Mouse (Mus musculus) midbrain, embryonic 15.5 days (tissue): ENCODE measurements around the gene Pik3cd. TPM values are rescaled to one million over a fixed set of nuclear protein-coding genes. Genes with fewer than 3 reads are reported as not detected.

Source experiments
- ATAC-seq: fragments of 200-750 bp; cut with Nextera tagmentation; replicated peaks from 2 replicates; pipeline ENCODE4 v1.8.0; 2017; ENCODE audit warnings: moderate TSS enrichment
- H3K27ac ChIP-seq: fragments of 300-500 bp; sonication (generic); 2 replicates; pipeline ENCODE4 v1.5.1; 2015; ENCODE audit warnings: mild to moderate bottlenecking, inconsistent platforms
- H3K27me3 ChIP-seq: fragments of 300-500 bp; sonication (generic); replicated peaks from 2 replicates; pipeline ENCODE4 v1.6.1; 2015; ENCODE audit warnings: inconsistent platforms
- H3K36me3 ChIP-seq: fragments of 300-500 bp; sonication (generic); replicated peaks from 2 replicates; pipeline ENCODE4 v1.6.1; 2015; ENCODE audit warnings: inconsistent platforms
- H3K4me1 ChIP-seq: fragments of 300-500 bp; sonication (generic); 2 replicates; pipeline ENCODE4 v1.6.1; 2015; ENCODE audit warnings: inconsistent platforms
- H3K4me2 ChIP-seq: fragments of 300-500 bp; sonication (generic); 2 replicates; pipeline ENCODE4 v1.6.1; 2015; ENCODE audit warnings: inconsistent platforms, mild to moderate bottlenecking, moderate library complexity
- H3K4me3 ChIP-seq: fragments of 300-500 bp; sonication (generic); 2 replicates; pipeline ENCODE4 v1.5.1; 2015; ENCODE audit warnings: mild to moderate bottlenecking, inconsistent platforms
- H3K9ac ChIP-seq: fragments of 300-500 bp; sonication (generic); 2 replicates; pipeline ENCODE4 v1.6.1; 2015; ENCODE audit warnings: mild to moderate bottlenecking, inconsistent platforms
- H3K9me3 ChIP-seq: fragments of 300-500 bp; sonication (generic); 2 replicates; pipeline ENCODE4 v1.6.1; 2016; ENCODE audit warnings: inconsistent platforms
- WGBS: fragments of 180-500 bp; shearing (Covaris S2); methylation state at CpG from one replicate; pipeline ENCODE4 v1.1.7; 2015; ENCODE audit warnings: mixed read lengths; 5-methylcytosine and 5-hydroxymethylcytosine counted together
- polyA plus RNA-seq: library from polyadenylated mRNA; unstranded; fragments of >200 nt; fragmentation: Nextera tagmentation; extraction: Ambion mirVana; gene quantifications from 2 replicates; pipeline ENCODE4 v1.2.1, GENCODE M21; 2015

The Pik3cd gene
- polyA plus RNA-seq, 1 experiment from 2014 or later, result 15.5 TPM

DNA sequence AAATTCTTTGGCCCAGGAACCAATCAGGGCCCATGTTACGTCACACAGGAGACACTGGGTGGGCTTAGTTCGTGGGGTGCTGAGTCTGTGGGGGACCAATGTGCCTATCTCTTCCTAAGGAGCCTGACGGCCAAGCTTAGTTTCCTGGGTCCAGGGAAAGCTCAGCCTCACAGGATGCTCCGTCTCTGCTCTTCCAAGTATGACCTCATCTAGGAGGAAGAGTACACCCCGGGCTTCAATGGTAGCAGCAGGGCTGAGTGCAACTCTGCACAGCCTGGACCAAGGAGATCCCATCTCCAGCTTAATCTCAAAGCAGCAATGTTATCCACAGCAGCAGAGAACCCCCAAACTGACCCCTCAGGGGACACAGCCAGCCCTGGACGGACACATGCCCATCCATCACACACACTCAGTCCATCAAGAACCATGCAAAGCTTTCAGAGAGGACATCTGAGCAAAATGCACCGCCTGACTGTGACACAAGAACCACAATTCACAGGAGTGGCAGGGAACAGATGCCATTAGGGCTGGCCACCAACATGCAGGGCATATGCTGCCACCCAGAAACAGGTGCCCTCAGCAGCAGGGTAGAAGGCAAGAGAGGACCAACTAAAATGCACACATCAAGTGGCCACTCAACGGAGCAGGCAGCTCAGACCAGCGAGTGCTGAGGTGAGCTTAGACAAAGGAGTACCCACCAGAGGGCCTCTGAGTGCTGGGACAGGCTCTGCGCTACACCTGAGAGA lies 32.5 kb upstream of the Pik3cd start:
- Histone ChIP-seq H3K36me3 (no peaks in the 10 kb centered on the region; the same call in 1 of the 2 replicates), H3K4me2 (peak overlapping the region; percentile 91), H3K27ac (no peak overlapping the region), H3K9me3 (no peaks in the 10 kb centered on the region), H3K4me1 (peaks cover 55% of the 10 kb centered on the region), H3K27me3 (no peaks in the 10 kb centered on the region), H3K9ac (0 out of 2 replicates have a peak overlapping the region, but pooled peaks have one; percentile 14), H3K4me3 (no peak overlapping the region)
- no peak for ATAC-seq
- 78% methylated on average over 10 of the region's 10 CpGs for WGBS

DNA sequence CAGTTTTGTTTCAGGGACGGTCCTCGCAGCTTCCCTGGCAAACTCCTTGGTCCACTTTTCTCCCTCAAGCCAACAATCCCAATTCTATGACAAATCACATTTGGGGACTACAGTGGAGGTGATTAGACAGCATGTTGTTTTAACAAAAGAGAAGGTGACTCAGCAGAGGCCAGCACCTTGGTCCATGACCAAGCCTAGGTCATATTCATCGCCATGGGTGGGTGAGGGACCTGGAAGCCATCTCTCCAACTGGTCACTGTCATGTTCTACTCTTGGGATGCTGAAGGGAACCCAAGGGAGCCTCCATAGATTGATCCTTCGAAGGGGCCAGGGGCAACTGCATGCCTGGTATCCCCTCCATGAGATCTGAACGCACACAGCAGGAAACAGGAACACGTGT lies 31.9 kb upstream of the Pik3cd start:
- H3K4me2 ChIP-seq, result peak overlapping the region; percentile 28
- peak overlapping the region; percentile 63 for H3K27ac ChIP-seq
- H3K4me1 ChIP-seq, result peaks cover 55% of the 10 kb centered on the region
- peaks cover 2% of the 10 kb centered on the region; the same call in 1 of the 2 replicates for H3K36me3 ChIP-seq
- H3K9me3 ChIP-seq, result no peaks in the 10 kb centered on the region
- no peak overlapping the region for H3K4me3 ChIP-seq
- ATAC-seq, result no peak
- H3K27me3 ChIP-seq, result no peaks in the 10 kb centered on the region
- peak overlapping the region; percentile 22; the same call in 1 of the 2 replicates for H3K9ac ChIP-seq
- 91% methylated on average over 6 of the region's 6 CpGs for WGBS

DNA sequence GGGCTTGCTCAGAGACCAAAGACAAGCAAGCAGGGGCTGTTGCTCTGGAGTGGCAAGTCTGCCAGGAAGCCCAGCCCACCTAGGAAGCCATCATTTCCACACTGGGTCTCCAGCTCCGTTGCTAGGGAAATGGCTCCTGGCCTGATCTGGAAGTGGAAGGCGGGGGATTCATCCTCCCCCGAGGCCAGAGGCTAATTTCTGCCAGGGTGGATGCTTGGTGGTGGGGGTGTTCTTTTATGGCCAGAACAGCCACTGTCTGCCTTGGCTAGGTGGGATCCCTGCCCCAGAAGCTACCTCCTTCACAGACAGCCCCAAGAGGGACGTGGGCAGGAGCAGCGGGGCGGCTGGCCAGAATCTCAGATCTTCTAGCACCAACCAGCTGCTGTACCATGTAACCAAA lies 31.4 kb upstream of the Pik3cd start:
- Histone ChIP-seq H3K36me3 (peaks cover 7% of the 10 kb centered on the region; the same call in 1 of the 2 replicates), H3K27ac (peak overlapping the region; percentile 63), H3K4me2 (peak overlapping the region; percentile 28), H3K9ac (peak overlapping the region; percentile 22; the same call in 1 of the 2 replicates), H3K27me3 (no peaks in the 10 kb centered on the region), H3K9me3 (no peaks in the 10 kb centered on the region), H3K4me3 (peak overlapping the region; percentile 2; the same call in 1 of the 2 replicates), H3K4me1 (peaks cover 55% of the 10 kb centered on the region)
- no peak for ATAC-seq
- 31% methylated on average over 6 of the region's 6 CpGs for WGBS

DNA sequence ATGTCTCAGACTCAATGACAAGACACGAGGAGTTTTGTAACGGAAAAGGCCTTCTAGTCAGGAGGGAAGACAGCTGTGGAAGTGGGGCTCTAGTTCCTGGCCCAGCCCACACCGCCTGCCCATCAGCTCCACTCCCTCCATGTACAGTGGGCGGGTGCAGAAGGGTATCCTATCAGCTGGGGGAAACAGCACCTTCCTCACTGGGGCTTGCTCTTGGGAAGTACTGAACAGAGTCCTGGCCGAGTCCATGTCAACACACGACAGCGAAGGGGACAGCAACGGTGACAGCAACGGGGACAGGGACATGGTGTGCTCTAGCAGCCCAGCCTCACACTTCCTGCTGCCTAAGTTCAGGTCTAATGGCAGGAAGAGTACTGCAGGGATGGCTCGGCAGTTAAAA lies 30.4 kb upstream of the Pik3cd start:
- H3K27me3 ChIP-seq, result no peaks in the 10 kb centered on the region
- H3K27ac ChIP-seq, result no peak overlapping the region
- no peak overlapping the region for H3K4me2 ChIP-seq
- WGBS, result 77% methylated on average over 10 of the region's 10 CpGs
- no peak overlapping the region for H3K9ac ChIP-seq
- no peaks in the 10 kb centered on the region for H3K9me3 ChIP-seq
- H3K36me3 ChIP-seq, result peaks cover 10% of the 10 kb centered on the region; the same call in 1 of the 2 replicates
- peaks cover 50% of the 10 kb centered on the region for H3K4me1 ChIP-seq
- H3K4me3 ChIP-seq, result no peak overlapping the region
- no peak for ATAC-seq

DNA sequence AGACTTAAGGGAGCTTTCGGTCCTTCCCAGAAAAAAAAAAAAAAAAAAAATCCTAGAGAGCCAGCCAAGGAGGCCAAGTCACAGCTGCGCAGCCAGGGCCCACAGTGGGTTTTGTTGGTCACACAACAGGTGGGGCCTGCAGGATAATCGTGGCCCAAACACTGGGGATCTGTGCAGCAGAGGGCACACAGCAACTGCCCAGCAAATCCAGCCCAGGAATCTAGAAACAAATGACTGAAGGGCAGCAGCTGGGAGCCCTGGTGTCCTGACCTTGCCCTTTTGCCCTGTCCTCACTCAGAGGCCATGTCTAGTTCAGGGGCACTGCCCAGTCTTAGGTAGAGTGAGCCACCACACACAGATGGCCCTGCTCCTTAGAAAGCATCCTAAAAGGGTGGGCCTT lies 29.9 kb upstream of the Pik3cd start:
- no peak overlapping the region for H3K27ac ChIP-seq
- H3K9me3 ChIP-seq, result no peaks in the 10 kb centered on the region
- ATAC-seq, result no peak
- H3K4me1 ChIP-seq, result peaks cover 50% of the 10 kb centered on the region
- no peak overlapping the region for H3K4me3 ChIP-seq
- WGBS, result 89% methylated on average over 3 of the region's 3 CpGs
- no peak overlapping the region for H3K9ac ChIP-seq
- no peak overlapping the region for H3K4me2 ChIP-seq
- H3K36me3 ChIP-seq, result peaks cover 14% of the 10 kb centered on the region; the same call in 1 of the 2 replicates
- H3K27me3 ChIP-seq, result no peaks in the 10 kb centered on the region

DNA sequence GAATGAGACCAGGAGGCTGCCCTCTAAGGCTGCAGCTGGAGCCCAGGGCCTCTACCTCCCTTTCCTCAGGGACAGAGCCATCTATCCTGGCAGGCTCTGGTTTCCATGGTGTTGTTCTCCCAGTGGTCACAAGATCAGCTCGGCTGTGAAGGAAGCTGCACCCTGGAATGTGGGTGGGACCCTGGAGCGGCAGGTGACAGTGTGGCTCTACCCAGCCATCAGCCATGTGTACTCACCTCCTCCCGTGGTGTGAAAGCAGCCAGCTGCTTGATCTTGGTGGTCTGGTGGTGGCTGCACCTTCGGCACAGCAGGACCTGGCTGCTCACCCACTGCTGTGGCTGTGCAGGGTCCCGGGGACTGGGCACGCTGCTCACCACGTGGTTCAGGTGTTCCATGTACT lies 28.5 kb upstream of the Pik3cd start:
- Histone ChIP-seq H3K9me3 (no peaks in the 10 kb centered on the region), H3K36me3 (peaks cover 26% of the 10 kb centered on the region), H3K4me1 (peaks cover 37% of the 10 kb centered on the region), H3K9ac (no peak overlapping the region), H3K4me3 (no peak overlapping the region), H3K27ac (no peak overlapping the region), H3K27me3 (no peaks in the 10 kb centered on the region), H3K4me2 (no peak overlapping the region)
- ATAC-seq, result no peak
- WGBS, result 83% methylated on average over 7 of the region's 7 CpGs

DNA sequence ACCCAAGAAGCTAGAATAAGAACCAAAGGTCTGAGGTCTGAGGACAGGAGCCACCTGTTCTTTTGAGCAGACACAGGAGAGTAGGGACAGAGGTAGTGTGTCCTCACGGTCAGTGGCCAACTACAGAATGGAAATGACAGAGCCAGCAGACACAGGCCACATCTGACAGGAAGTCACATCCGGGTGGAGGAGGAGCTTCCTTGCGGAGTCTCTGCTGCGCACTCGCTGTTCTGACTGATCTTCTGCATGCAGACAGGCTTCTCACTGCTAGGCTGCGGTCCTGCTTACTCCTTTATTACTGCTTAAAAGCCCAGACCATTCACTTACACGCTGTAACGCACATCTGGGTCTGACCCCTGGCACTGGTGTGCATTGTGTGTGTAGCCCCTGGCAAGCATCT lies 26.4 kb upstream of the Pik3cd start:
- Histone ChIP-seq H3K27ac (no peak overlapping the region), H3K27me3 (no peaks in the 10 kb centered on the region), H3K9ac (no peak overlapping the region), H3K4me1 (peaks cover 31% of the 10 kb centered on the region), H3K4me2 (no peak overlapping the region), H3K9me3 (no peaks in the 10 kb centered on the region), H3K4me3 (no peak overlapping the region), H3K36me3 (peaks cover 26% of the 10 kb centered on the region)
- ATAC-seq, result no peak
- WGBS, result 79% methylated on average over 8 of the region's 8 CpGs

DNA sequence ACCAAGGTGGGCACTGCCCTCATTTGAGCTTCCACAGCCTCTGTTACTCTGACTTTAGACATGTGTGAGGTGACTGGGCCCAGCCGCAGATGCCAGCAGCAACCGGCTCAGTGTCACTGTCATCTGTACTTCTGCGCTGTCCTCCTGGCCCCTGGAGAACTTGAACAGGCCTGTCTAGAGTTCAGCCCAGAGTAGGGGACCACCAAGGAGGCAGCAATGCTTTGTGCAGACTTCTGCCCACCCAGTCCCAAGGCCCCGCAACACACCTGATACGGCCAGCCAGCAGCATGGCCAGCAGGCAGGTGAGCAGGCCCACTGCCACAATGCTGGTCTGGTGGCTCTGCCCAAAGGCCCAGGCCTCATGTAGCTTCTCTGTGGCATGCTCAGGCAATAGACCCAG lies 25.3 kb upstream of the Pik3cd start:
- Histone ChIP-seq H3K27me3 (no peaks in the 10 kb centered on the region), H3K4me1 (peaks cover 24% of the 10 kb centered on the region), H3K9me3 (no peaks in the 10 kb centered on the region), H3K4me3 (no peak overlapping the region), H3K36me3 (peaks cover 26% of the 10 kb centered on the region), H3K27ac (no peak overlapping the region), H3K9ac (no peak overlapping the region), H3K4me2 (no peak overlapping the region)
- 98% methylated on average over 5 of the region's 5 CpGs for WGBS
- no peak for ATAC-seq

DNA sequence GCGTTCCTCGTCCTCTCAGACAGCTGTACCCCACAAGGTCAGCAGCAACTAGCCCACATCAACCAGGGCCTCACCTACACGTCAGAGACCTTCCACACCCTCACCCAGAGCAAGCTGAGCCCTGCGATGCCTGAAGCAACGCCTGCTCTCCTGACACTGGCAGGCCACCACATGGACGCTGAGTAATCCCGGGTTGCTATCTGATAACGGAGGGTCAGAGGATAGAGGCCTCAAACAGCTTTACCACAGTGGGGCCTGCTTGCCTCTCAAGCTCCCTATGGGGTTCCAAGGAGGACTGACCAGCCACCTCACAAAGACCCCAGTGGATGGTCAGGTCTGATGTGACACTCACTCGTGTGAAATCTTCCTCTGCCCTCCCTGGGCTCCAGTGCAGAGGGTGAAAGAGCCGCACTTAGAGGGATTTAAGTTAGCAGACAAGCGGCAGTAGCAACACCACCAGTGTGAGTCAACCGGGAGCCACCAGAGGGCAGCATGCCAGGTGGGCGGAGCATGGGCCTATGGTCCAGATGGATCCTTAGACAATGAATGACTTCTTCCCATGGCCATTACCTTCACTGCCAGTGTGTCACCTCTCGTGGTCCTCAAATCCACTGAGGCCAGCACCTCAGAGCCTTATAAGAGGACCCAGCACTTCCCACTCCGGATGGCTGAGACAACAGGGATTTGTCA lies 23.4 kb upstream of the Pik3cd start:
- WGBS, result 68% methylated on average over 15 of the region's 15 CpGs
- Histone ChIP-seq H3K4me2 (no peak overlapping the region), H3K4me3 (no peak overlapping the region), H3K27ac (no peak overlapping the region), H3K9me3 (no peaks in the 10 kb centered on the region), H3K36me3 (peaks cover 28% of the 10 kb centered on the region), H3K4me1 (peaks cover 20% of the 10 kb centered on the region), H3K27me3 (no peaks in the 10 kb centered on the region), H3K9ac (no peak overlapping the region)
- no peak for ATAC-seq

DNA sequence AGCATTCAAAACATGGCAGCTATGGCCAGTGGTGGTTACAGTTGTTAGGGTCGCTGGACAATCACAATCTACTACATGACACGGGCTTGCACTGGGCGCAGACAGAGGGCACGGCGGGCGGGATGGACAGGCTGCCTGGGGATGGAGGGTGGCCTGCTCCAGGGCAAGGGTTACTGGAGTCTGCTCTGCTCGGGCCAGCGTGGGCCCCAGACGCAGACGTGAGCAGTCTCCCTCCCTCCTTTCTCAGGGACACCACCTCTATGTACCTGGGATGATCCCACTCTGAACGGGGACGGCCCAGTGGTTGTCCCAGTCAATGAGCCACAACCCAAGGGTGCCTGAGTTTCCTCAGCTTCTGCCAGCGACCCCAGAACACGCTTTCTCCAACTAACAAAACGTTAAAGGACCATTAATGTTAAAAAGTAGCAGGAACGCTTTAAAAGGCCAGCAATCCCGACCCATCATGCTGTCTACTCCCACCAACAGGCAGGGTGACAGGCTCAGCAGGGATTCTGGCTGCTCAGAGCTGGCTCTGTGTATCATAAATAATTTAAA lies 22.6 kb upstream of the Pik3cd start:
- Histone ChIP-seq H3K4me1 (peaks cover 20% of the 10 kb centered on the region), H3K9me3 (no peaks in the 10 kb centered on the region), H3K27ac (peak overlapping the region; percentile 57; the same call in 1 of the 2 replicates), H3K36me3 (peaks cover 33% of the 10 kb centered on the region), H3K9ac (no peak overlapping the region), H3K4me3 (no peak overlapping the region), H3K4me2 (no peak overlapping the region), H3K27me3 (no peaks in the 10 kb centered on the region)
- no peak for ATAC-seq
- WGBS, result 88% methylated on average over 17 of the region's 17 CpGs

DNA sequence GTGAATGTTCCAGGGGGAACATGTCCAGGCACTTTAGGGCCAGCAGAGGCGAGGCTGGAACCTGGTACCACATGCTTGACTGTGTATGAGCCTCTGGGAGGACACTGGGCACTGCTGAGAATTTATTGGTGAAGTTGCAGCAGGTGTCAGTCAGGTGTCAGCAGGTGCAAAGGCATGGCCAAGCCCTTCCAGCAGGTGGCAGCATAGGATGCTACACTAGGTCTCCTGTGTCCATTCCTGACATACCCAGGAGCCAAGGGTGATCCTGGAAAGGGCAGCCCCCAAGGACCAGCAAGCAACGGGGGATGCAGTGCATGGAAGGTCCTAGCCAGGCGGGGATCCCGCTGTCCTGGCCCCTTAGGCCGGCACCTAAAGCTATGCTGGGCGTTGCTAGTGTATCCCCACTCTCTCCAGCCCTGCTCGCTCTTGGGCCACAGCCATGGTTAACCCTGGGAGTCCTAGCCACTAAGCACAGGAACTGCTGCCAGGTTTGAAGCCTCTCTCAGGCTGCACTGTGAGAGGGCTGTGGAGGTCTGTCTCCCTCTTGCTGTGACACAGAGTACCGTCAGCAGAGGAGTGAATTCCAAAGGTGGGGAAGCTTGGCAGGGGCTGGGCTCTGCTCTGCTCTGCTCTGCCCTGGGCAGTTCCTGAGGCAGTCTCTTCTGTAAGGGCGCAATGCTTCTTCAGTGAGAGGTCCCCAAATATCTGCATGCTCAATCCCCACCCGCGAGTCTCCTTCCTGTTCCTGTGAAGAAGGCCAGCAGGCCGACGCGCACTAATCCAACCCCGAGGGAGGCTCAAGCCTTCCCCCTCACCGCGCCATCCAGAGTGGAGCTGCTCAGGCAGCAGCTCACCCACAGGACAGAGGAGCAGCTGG lies 21.7 kb upstream of the Pik3cd start:
- Histone ChIP-seq H3K27ac (peak overlapping the region; percentile 57), H3K27me3 (no peaks in the 10 kb centered on the region), H3K9ac (no peak overlapping the region), H3K4me2 (no peak overlapping the region), H3K36me3 (peaks cover 33% of the 10 kb centered on the region), H3K4me1 (peaks cover 20% of the 10 kb centered on the region), H3K9me3 (no peaks in the 10 kb centered on the region), H3K4me3 (no peak overlapping the region)
- ATAC-seq, result peak; percentile 68
- 56% methylated on average over 17 of the region's 17 CpGs for WGBS

DNA sequence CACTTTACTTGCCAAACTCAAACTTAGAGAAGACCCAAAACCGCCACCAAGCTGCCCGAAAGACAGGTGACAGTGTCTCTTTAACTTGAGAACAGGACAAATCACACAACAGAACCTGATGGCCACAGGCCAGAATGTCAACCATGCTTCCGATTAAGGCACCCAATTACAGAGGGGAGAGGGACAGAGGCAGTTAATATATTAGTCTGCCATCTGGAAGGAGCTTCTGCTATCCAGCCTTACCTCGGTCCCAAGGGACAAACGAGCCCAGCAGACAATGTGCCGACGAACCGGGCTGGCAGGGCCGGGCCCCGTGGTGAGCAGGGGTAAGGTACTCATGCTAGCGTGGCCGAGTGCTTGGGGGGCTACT lies 20.6 kb upstream of the Pik3cd start:
- H3K4me2 ChIP-seq, result no peak overlapping the region
- peaks cover 20% of the 10 kb centered on the region for H3K4me1 ChIP-seq
- H3K4me3 ChIP-seq, result no peak overlapping the region
- no peak for ATAC-seq
- WGBS, result 48% methylated on average over 12 of the region's 12 CpGs
- no peaks in the 10 kb centered on the region for H3K27me3 ChIP-seq
- peaks cover 39% of the 10 kb centered on the region for H3K36me3 ChIP-seq
- no peak overlapping the region for H3K9ac ChIP-seq
- H3K27ac ChIP-seq, result no peak overlapping the region
- no peaks in the 10 kb centered on the region for H3K9me3 ChIP-seq
